Mouse (Mus musculus) stomach, postnatal 0 days (tissue): ENCODE results near the gene Flad1. TPM values are rescaled to one million over a fixed set of nuclear protein-coding genes. Genes with fewer than 3 reads are reported as not detected.

ENCODE experiments used
- ATAC-seq: fragments of 200-750 bp; cut with Nextera tagmentation; 2 replicates; pipeline ENCODE4 v1.8.0; 2017; ENCODE audit not compliant: low FRiP score, low TSS enrichment
- DNase-seq: peaks from one replicate; pipeline ENCODE4 v3.0.0-alpha.2; 2016; ENCODE audit warnings: low spot score
- H3K27ac ChIP-seq: fragments of 300-500 bp; sonication (generic); replicated peaks from 2 replicates; pipeline ENCODE4 v1.5.1; 2014; ENCODE audit warnings: mild to moderate bottlenecking, control low read depth
- H3K27me3 ChIP-seq: fragments of 300-500 bp; sonication (generic); 2 replicates; pipeline ENCODE4 v1.6.1; 2014; ENCODE audit warnings: low read length; ENCODE audit not compliant: control insufficient read depth, insufficient read depth
- H3K36me3 ChIP-seq: fragments of 300-500 bp; sonication (generic); 2 replicates; pipeline ENCODE4 v1.6.1; 2014; ENCODE audit warnings: low read length, mixed read lengths; ENCODE audit not compliant: control insufficient read depth, insufficient read depth
- H3K4me1 ChIP-seq: fragments of 300-500 bp; sonication (generic); replicated peaks from 2 replicates; pipeline ENCODE4 v1.6.1; 2014; ENCODE audit warnings: antibody characterized with exemption; ENCODE audit not compliant: control insufficient read depth, insufficient read depth
- H3K4me2 ChIP-seq: fragments of 300-500 bp; sonication (generic); replicated peaks from 2 replicates; pipeline ENCODE4 v1.6.1; 2014; ENCODE audit warnings: low read depth, mild to moderate bottlenecking, control low read depth, moderate library complexity
- H3K4me3 ChIP-seq: fragments of 300-500 bp; sonication (generic); 2 replicates; pipeline ENCODE4 v1.5.1; 2014; ENCODE audit warnings: low read depth, low read length, control low read depth
- H3K9ac ChIP-seq: fragments of 300-500 bp; sonication (generic); 2 replicates; pipeline ENCODE4 v1.6.1; 2014; ENCODE audit warnings: mild to moderate bottlenecking, low read length, control low read depth, mixed read lengths
- H3K9me3 ChIP-seq: fragments of 300-500 bp; sonication (generic); 2 replicates; pipeline ENCODE4 v1.6.1; 2016; ENCODE audit warnings: low read length; ENCODE audit not compliant: control insufficient read depth
- CTCF ChIP-seq: IDR thresholded peaks from 2 replicates; pipeline ENCODE4 v1.5.1; 2016; ENCODE audit warnings: antibody characterized with exemption, low read depth, mild to moderate bottlenecking, moderate library complexity
- EP300 ChIP-seq: optimal IDR thresholded peaks from 2 replicates; pipeline ENCODE3; 2016; ENCODE audit warnings: antibody characterized with exemption
- WGBS: fragments of 180-500 bp; shearing (Covaris S2); extraction: QIAGEN DNeasy Blood & Tissue Kit; methylation state at CpG from one replicate; pipeline ENCODE4 v1.1.7; 2014; 5-methylcytosine and 5-hydroxymethylcytosine counted together
- polyA plus RNA-seq: library from polyadenylated mRNA; unstranded; fragments of >200 nt; fragmentation: Nextera tagmentation; extraction: Ambion mirVana; gene quantifications from 2 replicates; pipeline ENCODE4 v1.2.1, GENCODE M21; 2015

Gene Flad1
- polyA plus RNA-seq, 1 experiment from 2014 or later, result 20.9 TPM

DNA sequence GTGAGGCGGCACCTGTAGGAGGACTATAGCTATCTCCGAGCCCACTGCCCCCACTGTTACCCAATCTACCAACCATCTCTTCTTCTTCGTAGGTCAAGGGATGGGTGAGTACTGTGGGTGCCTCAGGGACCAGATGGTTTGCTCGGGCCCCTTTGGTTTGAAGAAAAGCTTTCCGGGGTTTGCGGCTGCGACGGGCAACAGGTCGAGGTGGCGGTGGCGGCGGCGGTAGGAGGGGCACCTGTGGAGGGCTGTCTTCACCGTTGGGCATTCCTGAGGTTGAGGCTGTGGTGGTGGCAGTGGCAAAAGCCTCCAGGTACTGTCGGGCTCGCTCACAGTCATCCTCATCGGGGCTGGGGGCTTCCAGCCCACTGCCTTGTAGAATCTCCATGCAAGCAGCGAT lies 31.0 kb downstream of the Flad1 start:
- ATAC-seq, result no peak
- Histone ChIP-seq H3K4me1 (peaks cover 8% of the 10 kb centered on the region), H3K36me3 (peaks cover 7% of the 10 kb centered on the region), H3K27me3 (no peaks in the 10 kb centered on the region), H3K9ac (no peak overlapping the region), H3K4me3 (no peak overlapping the region), H3K27ac (no peak overlapping the region), H3K4me2 (no peak overlapping the region), H3K9me3 (no peaks in the 10 kb centered on the region)
- TF ChIP-seq CTCF, result no peak
- TF ChIP-seq EP300, result no peak
- WGBS, result 92% methylated on average over 18 of the region's 18 CpGs
- no peak for DNase-seq

DNA sequence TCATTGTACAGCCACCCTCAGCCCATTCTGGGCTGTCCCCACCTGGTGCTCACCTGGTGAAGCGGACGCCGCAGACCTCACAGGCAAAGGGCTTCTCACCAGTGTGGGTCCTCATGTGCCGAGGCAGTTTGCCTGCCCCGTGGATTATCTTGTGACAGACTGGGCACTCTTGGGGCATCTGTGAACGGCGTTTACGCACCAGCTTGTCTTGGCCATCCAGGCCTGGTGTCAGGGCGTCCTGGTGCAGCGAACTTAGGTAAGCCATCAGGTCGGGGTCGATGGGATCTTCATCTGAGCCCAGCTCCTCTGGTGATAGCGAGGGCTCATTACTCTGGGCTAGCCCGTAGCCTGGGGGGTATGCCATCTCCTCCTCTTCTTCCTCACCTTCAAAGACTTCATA lies 31.4 kb downstream of the Flad1 start:
- no peak for TF ChIP-seq EP300
- no peak for TF ChIP-seq CTCF
- Histone ChIP-seq H3K4me2 (no peak overlapping the region), H3K27me3 (no peaks in the 10 kb centered on the region), H3K9me3 (no peaks in the 10 kb centered on the region), H3K36me3 (peaks cover 7% of the 10 kb centered on the region), H3K27ac (no peak overlapping the region), H3K4me1 (peaks cover 8% of the 10 kb centered on the region), H3K4me3 (no peak overlapping the region), H3K9ac (no peak overlapping the region)
- DNase-seq (no peak), ATAC-seq (no peak)
- 91% methylated on average over 14 of the region's 14 CpGs for WGBS

DNA sequence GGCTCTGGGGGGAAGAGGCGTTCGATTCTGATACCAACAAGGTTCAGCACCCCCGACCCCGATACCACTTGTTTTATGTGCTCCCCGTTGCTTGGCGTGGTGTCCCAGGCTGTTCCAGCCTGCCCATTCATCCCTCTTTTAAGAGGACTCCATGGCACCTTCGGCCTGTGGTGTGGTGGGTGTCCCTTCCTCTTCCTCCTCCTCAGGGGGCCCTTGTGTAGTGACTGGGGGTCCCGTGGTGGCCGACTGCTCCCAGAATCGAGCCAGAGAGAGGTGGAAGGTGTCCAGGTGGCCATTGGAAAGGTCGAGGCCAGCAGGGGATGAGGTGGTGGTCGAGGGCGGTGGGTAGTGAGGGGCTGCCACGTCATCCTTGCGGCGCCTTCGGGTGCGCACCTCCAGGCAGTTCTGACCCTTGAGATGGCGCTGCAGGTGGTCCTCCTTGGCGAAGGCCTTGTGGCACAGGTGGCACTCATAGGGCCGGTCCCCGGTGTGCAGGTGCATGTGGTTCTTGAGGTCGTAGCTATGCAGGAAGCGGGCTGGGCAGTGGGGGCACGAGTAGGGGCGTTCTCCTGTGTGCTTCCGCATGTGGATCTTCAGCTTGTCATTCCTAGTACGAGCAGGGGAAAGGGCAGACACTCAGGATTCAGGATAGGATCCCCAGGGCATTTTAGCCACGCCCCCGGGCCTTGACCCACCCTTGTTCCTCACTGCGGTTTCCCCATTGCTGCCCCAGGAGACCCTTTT lies 32.1 kb downstream of the Flad1 start:
- H3K4me3 ChIP-seq, result no peak overlapping the region
- no peaks in the 10 kb centered on the region for H3K9me3 ChIP-seq
- no peak overlapping the region for H3K4me2 ChIP-seq
- 84% methylated on average over 31 of the region's 31 CpGs for WGBS
- peaks cover 4% of the 10 kb centered on the region for H3K4me1 ChIP-seq
- no peaks in the 10 kb centered on the region for H3K27me3 ChIP-seq
- peak overlapping the region; percentile 80; the same call in 1 of the 2 replicates for H3K27ac ChIP-seq
- DNase-seq, result no peak
- H3K9ac ChIP-seq, result no peak overlapping the region
- ATAC-seq, result no peak
- no peak for TF ChIP-seq CTCF
- no peak for TF ChIP-seq EP300
- peaks cover 7% of the 10 kb centered on the region for H3K36me3 ChIP-seq

DNA sequence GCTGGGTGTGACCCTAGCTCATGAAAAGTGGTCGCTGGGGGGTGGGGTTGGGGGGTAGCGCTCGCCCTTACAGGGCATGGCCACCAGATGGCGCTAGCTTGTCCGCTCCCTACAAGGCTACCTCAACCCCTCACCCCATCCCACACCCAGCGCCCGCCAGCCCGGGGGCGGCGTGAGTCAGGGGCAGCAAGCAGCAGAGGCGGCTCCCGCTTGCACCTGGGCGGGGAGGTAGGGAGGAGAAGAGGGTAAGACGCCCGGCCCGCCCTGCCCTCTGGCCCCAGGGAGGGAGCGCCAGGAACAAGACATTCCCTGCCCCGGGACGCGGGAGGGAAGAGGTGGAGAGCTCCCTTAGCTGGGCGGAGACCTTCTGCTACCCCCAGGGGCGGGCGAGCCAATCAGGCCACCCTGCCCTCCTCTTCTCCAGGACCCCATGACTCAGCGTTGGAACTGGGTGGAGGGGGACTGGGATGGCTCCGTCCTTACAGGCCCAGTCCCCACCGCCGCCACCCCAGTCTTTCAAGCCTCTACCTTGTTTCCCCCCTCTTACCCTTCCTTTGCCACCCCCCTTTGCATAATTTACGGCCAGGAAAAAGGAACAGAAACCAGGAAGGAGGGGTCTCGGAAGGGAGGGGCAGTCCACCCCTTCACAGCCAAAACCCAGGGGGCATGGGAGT lies 33.1 kb downstream of the Flad1 start:
- ATAC-seq (peak; percentile 96), DNase-seq (peak; percentile 96)
- TF ChIP-seq EP300, result peak; percentile 96
- peak; percentile 94 for TF ChIP-seq CTCF
- H3K4me3 ChIP-seq, result peak overlapping the region; percentile 41
- peaks cover 4% of the 10 kb centered on the region for H3K4me1 ChIP-seq
- peak overlapping the region; percentile 80 for H3K27ac ChIP-seq
- H3K27me3 ChIP-seq, result no peaks in the 10 kb centered on the region
- H3K4me2 ChIP-seq, result peak overlapping the region; percentile 52
- 2% methylated on average over 28 of the region's 29 CpGs for WGBS
- H3K9ac ChIP-seq, result peak overlapping the region; percentile 52
- H3K9me3 ChIP-seq, result no peaks in the 10 kb centered on the region
- H3K36me3 ChIP-seq, result peaks cover 7% of the 10 kb centered on the region

DNA sequence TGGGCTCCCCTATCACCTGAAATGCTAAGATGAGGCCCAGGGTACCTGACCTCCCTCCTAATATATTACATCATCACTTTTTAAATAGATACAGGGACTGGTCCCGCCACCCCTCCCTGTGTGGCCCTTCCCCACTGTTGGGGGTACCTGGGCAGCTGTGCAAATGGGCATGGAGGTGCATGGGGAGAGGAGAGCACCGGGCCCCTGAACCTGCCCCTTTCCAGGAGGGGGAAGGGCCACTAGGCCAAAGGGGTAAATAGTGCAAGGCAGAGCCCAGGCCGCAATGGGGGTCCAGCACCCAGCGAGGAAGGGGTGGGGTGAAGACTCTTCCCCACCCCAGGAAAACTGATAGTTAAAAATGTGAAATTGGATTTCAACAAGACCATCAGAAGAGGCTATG lies 33.8 kb downstream of the Flad1 start:
- Histone ChIP-seq H3K4me1 (peaks cover 4% of the 10 kb centered on the region), H3K27me3 (no peaks in the 10 kb centered on the region), H3K9ac (peak overlapping the region; percentile 52), H3K27ac (peak overlapping the region; percentile 80), H3K9me3 (no peaks in the 10 kb centered on the region), H3K4me3 (no peak overlapping the region), H3K4me2 (peak overlapping the region; percentile 52), H3K36me3 (peaks cover 7% of the 10 kb centered on the region)
- DNase-seq (no peak), ATAC-seq (peak; percentile 8)
- TF ChIP-seq CTCF, result no peak
- no peak for TF ChIP-seq EP300
- 66% methylated on average over 4 of the region's 4 CpGs for WGBS
